Mouse (Mus musculus): ENCODE results near the gene Gm44973. TPM values are rescaled to one million over a fixed set of nuclear protein-coding genes. Genes with fewer than 3 reads are reported as not detected.

Gene Gm44973
- total RNA-seq (2023): not detected

GRCm38 (mm10) chr7:5015118-5016001 is at the start of gene Gm44973:
Gene Gm44973 (plus strand): TSS chr7:5015496.

GRCm38 (mm10) chr7:4971068-4971467 is 44.2 kb upstream of the Gm44973 start, which contains the start of gene Sbk3:
Gene Sbk3 (minus strand): TSS chr7:4971168.

DNA sequence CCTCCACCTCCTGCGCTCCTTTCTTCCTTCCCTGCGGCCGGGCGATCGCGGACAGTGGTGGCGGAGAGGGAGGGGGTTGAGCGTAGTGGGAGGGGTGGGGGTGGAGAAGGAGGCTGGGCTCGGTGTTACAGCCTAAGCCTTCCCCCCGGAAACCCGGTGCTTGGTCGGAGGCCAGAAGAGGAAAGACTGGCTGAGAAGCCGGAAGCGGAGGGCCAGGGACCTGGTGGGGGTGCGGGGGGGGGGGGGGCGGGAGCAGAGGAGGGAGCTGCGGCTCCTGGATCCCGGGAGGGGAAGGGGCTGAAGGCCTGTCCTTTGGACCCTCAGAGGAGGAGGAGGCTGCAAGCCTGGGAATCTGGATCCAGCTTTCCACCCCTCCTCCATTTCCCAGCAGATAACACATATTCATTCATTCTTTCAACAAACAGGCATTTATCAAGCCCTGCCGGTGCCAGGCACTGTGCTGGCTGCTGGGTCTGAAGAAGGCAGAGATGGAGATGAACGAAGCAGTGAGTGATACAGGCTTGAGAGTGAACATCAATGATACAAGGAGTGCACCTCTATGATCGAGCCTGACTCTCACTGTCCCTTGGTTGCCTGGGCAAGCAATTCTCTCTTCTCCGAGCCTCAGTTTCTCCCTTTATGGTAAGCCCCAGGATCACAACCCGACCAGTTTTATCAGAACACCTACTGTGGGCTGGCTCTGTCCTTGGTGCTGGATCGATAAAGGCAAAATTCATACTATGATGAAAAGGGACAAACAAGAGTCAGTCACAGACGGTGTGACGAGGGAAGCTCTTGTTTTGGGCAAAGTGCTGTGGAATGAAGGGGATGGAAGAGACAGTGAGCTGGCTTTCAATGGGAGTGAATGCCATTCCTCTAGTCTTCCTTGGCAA is 19.0 kb upstream of the Gm44973 start, which contains the start of gene Zfp579:
TSS of gene Zfp579 (minus strand) at position 156 of the 893 bp plus-strand sequence.

GRCm38 (mm10) chr7:5014251-5015117 is 812 bp upstream of the Gm44973 start, which contains the start of the genes Zfp524 and Fiz1:
Gene Zfp524 (plus strand): TSS chr7:5014415.
Gene Fiz1 (minus strand): TSS chr7:5014697.

DNA sequence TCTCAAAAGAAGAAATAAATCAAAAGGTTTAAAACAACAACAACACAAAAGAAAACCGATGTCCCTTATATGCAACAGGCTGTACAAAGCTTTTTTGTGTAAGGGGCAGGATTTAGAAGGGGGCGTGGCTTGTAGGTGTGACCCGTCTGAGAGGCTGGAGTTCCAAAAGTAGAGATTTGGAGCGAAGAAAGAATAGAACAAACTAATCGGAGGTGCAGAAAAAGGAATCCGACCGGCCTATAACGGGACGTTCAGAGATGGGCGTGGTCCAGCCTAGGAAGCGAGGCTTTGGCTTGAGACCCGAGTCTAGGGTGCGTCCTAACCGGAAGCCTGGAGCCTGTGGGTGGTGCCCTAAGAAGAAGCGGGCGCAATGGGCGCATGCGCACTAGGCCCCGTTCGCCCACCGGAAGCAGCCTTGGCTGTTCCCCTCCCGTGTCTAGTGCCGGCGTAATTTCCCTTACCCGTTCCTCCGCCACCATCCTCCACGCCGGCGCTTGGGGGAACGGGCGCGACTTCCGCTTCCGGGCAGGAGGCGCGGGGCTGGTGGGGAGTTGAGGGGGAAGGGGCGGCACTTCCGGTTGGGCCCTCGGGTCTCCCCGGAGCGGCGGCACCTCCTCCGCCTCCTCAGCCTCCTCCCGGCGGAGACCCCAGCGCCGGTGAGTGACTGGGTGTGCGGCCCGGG is 4.8 kb downstream of the Gm44973 start, which contains the start of the genes Zfp865 and Ccdc106:
TSS of gene Zfp865 (plus strand) at position 377 of the 682 bp plus-strand sequence.
TSS of gene Ccdc106 (plus strand) at position 554 of the 682 bp plus-strand sequence.

DNA sequence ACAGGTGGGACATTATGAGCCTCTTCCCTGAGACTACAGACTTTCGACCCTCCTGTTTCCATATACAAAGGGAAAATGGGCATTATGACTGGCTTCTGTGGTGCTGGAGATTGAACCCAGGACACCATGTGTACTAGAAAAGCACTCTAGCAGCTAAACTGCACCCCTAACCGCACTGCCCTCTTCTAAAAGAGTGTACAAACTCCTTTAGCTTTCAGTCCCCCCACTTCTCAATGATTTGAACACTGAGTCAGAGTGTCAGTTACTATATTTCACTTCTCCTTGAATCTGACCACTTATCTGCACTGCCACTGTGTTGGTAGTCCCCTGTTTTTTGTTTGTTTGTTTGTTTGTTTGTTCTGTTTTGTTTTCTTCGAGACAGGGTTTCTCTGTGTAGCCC is 18.5 kb downstream of the Gm44973 start, which contains the start of gene 4632433K11Rik:
TSS of gene 4632433K11Rik (plus strand) at position 301 of the 400 bp plus-strand sequence.

GRCm38 (mm10) chr7:5038109-5038732 is 22.9 kb downstream of the Gm44973 start, which contains the start of gene Zfp784:
Gene Zfp784 (minus strand): TSS chr7:5038446.

DNA sequence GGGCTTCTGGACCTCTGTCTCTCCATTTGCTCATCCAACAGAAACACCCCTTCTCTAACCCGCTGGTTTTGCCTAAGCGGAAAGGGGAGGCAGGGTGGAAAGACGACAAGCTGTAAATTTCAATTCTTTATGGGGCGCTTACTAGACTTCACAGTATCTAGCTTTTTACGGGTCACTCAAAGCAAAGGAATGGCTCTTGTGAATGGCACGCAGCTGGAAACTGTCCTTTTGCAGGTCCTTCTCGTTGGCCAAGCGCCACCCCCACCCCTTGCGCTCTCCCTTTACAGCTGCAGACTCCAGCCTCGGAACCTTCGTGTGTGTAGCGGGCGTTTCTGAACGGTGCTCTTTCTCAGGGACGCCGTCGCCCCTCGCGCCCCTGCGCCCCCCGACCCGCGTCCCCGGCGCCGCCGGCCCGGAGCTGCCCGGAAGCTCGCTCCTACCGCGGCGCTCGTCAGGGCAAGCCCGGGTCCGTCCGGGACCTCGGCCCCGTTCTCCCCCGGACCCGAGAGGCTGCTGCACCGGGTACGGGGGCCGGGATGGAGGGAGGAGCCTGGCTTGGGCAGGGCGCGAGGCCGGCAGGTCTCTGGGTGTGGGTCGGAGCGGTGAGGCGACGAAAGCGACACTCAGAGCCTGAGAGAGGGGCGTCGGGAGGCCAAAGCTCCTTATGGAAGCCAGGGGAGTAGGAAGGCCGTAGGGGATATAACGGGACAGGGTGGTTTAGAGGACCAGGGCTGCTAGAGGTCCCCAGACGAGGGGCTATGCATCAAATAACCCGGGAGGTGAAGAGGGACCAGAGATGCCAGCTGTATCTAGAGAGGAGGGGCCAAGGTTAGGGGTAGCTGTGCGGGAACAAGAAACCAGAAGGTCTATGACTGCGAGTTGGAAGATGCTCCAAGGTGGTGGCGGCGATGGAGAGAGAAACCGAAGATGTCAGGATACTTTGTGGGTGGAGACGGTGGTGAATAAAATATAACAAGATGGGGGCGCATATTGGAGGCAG is 36.2 kb downstream of the Gm44973 start, which contains the start of gene Zfp580:
TSS of gene Zfp580 (plus strand) at position 346 of the 1,000 bp plus-strand sequence.

GRCm38 (mm10) chr7:5061774-5062359 is 46.6 kb downstream of the Gm44973 start, which contains the start of gene U2af2:
Gene U2af2 (plus strand): TSS chr7:5062143.

DNA sequence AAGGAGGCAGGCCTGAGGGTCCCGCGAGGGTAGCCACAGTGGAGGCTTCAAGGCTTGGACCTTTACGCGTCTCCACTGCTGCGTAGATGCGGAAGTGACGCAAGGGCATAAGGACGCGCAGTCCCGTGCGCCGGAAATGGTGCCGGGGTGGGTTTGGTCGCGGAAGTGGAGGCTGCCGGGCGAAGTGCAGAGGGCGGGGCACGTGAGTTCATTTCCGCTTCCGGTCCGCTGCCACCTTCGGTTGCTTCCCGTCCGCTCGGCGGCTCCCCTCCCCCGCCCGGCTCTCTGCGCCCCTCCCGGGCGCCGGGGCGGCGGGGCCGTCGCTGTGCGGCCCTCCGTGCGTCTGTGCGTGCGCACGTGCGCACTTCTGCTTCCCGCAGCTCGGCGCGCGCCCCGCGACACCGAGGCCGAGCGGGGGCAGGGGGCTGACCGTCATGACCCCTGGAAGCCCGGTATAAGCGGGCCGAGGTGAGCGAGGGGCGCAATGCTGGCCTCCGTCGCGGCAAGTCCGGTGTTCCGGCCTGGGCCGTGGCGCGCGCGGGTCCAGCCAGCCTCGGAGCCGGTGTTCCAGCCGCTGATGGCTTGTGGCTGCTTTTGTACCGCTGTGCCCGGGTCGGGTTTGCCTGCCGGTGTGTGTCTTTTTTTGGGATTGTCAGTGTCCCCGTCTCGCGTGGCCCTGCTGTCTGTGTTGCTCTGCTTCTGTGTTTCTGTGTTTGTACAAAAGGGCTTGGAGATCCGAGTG is 64.9 kb downstream of the Gm44973 start, which contains the start of gene Epn1:
TSS of gene Epn1 (plus strand) at position 226 of the 742 bp plus-strand sequence.

Other genes with a start within 250 kb of the Gm44973 start
- not detected for gene Fam71e2, start 244.2 kb upstream of the Gm44973 start, total RNA-seq (2023)
- gene Il11, start 232.6 kb upstream of the Gm44973 start, total RNA-seq (2023): not detected
- not detected for gene Tmem190, start 232.6 kb upstream of the Gm44973 start, total RNA-seq (2023)
- 1.4 TPM for gene Tmem238, start 225.8 kb upstream of the Gm44973 start, total RNA-seq (2023)
- 2,425 TPM for gene Rpl28, start 222.6 kb upstream of the Gm44973 start, total RNA-seq (2023)
- 155 TPM for gene Ube2s, start 202.9 kb upstream of the Gm44973 start, total RNA-seq (2023)
- 0.12 TPM for gene Shisa7, start 170.8 kb upstream of the Gm44973 start, total RNA-seq (2023)
- gene Isoc2b, start 145.2 kb upstream of the Gm44973 start, total RNA-seq (2023): 3.4 TPM
- 10.2 TPM for gene Isoc2a, start 138.3 kb upstream of the Gm44973 start, total RNA-seq (2023)
- gene Gm36210, start 109.0 kb upstream of the Gm44973 start, total RNA-seq (2023): not detected
- 36.5 TPM for gene Zfp628, start 100.3 kb upstream of the Gm44973 start, total RNA-seq (2023)
- 16.7 TPM for gene Nat14, start 93.5 kb upstream of the Gm44973 start, total RNA-seq (2023)
- gene Ssc5d, start 89.7 kb upstream of the Gm44973 start, total RNA-seq (2023): 0.64 TPM
- gene Sbk2, start 51.1 kb upstream of the Gm44973 start, total RNA-seq (2023): not detected
- gene Sbk3, start 44.3 kb upstream of the Gm44973 start, total RNA-seq (2023): not detected
- 29.8 TPM for gene Zfp579, start 19.3 kb upstream of the Gm44973 start, total RNA-seq (2023)
- gene Zfp524, start 1.1 kb upstream of the Gm44973 start, total RNA-seq (2023): 9.5 TPM
- 51.1 TPM for gene Fiz1, start 799 bp upstream of the Gm44973 start, total RNA-seq (2023)
- 53.7 TPM for gene Zfp865, start 4.9 kb downstream of the Gm44973 start, total RNA-seq (2023)
- not detected for gene Ccdc106, start 5.1 kb downstream of the Gm44973 start, total RNA-seq (2023)
- gene 4632433K11Rik, start 18.6 kb downstream of the Gm44973 start, total RNA-seq (2023): not detected
- gene Zfp784, start 22.9 kb downstream of the Gm44973 start, total RNA-seq (2023): 8.6 TPM
- 7.7 TPM for gene Zfp580, start 36.0 kb downstream of the Gm44973 start, total RNA-seq (2023)
- 400 TPM for gene U2af2, start 46.6 kb downstream of the Gm44973 start, total RNA-seq (2023)
- gene Epn1, start 64.7 kb downstream of the Gm44973 start, total RNA-seq (2023): 106 TPM
- gene Rfpl4, start 101.5 kb downstream of the Gm44973 start, total RNA-seq (2023): not detected
- gene Rasl2-9, start 110.5 kb downstream of the Gm44973 start, total RNA-seq (2023): not detected
- gene Vmn1r55, start 134.2 kb downstream of the Gm44973 start, total RNA-seq (2023): 0.03 TPM
- not detected for gene Vmn1r56, start 181.3 kb downstream of the Gm44973 start, total RNA-seq (2023)
- not detected for gene Vmn1r57, start 203.0 kb downstream of the Gm44973 start, total RNA-seq (2023)

Data from CD8-positive naive resting alpha-beta T cell, adult 57 days (primary cell).